20 mouse cellular contexts compared by ENCODE assay signal in the genomic region with DNA sequence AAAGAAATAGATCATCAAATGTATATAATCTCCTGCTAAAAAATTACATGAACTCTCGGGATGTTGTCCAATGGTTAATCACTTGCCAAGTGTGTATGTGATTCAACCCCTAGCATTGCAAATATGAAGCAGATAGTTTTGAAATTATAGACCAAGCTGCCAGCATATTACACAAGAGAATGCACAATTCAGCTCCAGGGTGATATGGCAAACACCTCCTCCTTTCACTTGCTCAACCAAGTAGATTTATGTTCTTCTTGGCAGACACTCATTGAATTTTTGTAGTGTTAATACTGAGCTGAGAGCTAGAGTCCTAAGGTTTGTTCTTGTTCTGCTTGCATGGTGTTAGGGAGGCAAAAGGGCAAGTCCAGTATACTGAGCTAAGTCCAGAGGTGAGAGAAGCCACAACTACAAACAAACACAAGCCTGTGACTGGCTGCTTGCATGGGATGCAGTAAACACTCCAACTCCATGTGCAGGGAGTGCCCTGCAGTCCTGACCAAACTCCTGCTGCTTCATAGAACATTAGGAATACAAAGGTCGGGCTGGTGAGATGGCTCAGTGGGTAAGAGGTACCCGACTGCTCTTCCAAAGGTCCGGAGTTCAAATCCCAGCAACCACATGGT. TPM values are rescaled to one million over a fixed set of nuclear protein-coding genes. Genes with fewer than 3 reads are reported as not detected.
A peak's percentile ranks its signal among the peaks of the same experiment; 100 is the strongest.
DNase-seq lines count a peak whose midpoint lies in the region; ATAC-seq and TF ChIP-seq lines count a peak whose summit lies in the region.
"Had no signal": no experiment of that assay in that cellular context is flagged by ENCODE, and none has a peak within 500 bp of the region (broad histone marks: within the 10 kb centered on the region; RNA-seq: fewer than 3 reads in every experiment).

No protein-coding gene starts in this region.

- intact Hi-C loops in heart, postnatal 10 days (cut with DNase I) = no loop called here

- H3K27ac ChIP-seq in liver, adult 2 months (replicated peaks; ENCODE audit: insufficient read depth, low read depth, low read length) = no peak overlapping the region
- no peak overlapping the region for H3K27ac ChIP-seq in liver, embryonic 11.5 days (ENCODE audit: low read depth, low read length)
- 0 out of 2 replicates have a peak overlapping the region, but pooled peaks have one; percentile 6 for H3K27ac ChIP-seq in brown adipose tissue, adult 24 weeks (replicated peaks; ENCODE audit: low read depth, low read length)
- H3K27ac ChIP-seq in small intestine, adult 2 months (ENCODE audit: insufficient read depth, low read depth, low read length) = peak overlapping the region; percentile 94
- H3K27ac ChIP-seq: heart, embryonic 15.5 days; hindbrain, embryonic 14.5 days; layer of hippocampus, adult 2 months; neural tube, embryonic 13.5 days had no signal

- H3K9me3 ChIP-seq in liver, embryonic 11.5 days (ENCODE audit: control insufficient read depth, low read length) = no peaks in the 10 kb centered on the region
- H3K9me3 ChIP-seq: heart, embryonic 15.5 days; megakaryocyte, embryonic 14.5 days; neural tube, embryonic 13.5 days had no signal

- H3K4me1 ChIP-seq in liver, adult 2 months (ENCODE audit: control insufficient read depth, insufficient read depth, low read length) = peaks cover 2% of the 10 kb centered on the region; the same call in 1 of the 2 replicates
- no peaks in the 10 kb centered on the region for H3K4me1 ChIP-seq in liver, embryonic 11.5 days (replicated peaks; ENCODE audit: control insufficient read depth, insufficient read depth, low read length)
- no peaks in the 10 kb centered on the region for H3K4me1 ChIP-seq in brown adipose tissue, adult 24 weeks (ENCODE audit: control insufficient read depth, insufficient read depth, insufficient read length, low read length)
- peaks cover 24% of the 10 kb centered on the region for H3K4me1 ChIP-seq in small intestine, adult 2 months (ENCODE audit: control insufficient read depth, insufficient read depth, insufficient read length, low read length)
- H3K4me1 ChIP-seq: heart, embryonic 15.5 days; neural tube, embryonic 13.5 days had no signal

- ATAC-seq in liver, embryonic 11.5 days (replicated peaks; ENCODE audit: low FRiP score) = no peak

- WGBS in liver, adult 2 months = 31% methylated on average over 4 of the region's 4 CpGs
- WGBS in liver, embryonic 11.5 days = 73% methylated on average over 4 of the region's 4 CpGs
- 30% methylated on average over 4 of the region's 4 CpGs for WGBS in small intestine, adult 2 months

- H3K4me2 ChIP-seq in liver, embryonic 11.5 days = no peak overlapping the region
- H3K4me2 ChIP-seq: heart, embryonic 15.5 days; hindbrain, embryonic 14.5 days; lung, embryonic 14.5 days; neural tube, embryonic 13.5 days had no signal

- no peak overlapping the region for H3K4me3 ChIP-seq in liver, adult 2 months (ENCODE audit: insufficient read depth, low read depth, low read length)
- no peak overlapping the region for H3K4me3 ChIP-seq in liver, embryonic 11.5 days (ENCODE audit: low read depth, low read length)
- H3K4me3 ChIP-seq in brown adipose tissue, adult 24 weeks (ENCODE audit: insufficient read depth, low read depth, low read length) = no peak overlapping the region
- H3K4me3 ChIP-seq in small intestine, adult 2 months (ENCODE audit: low read depth, low read length) = no peak overlapping the region
- H3K4me3 ChIP-seq: erythroblast, embryonic 14.5 days; heart, embryonic 15.5 days; layer of hippocampus, adult 2 months; megakaryocyte, embryonic 14.5 days; neural tube, embryonic 13.5 days had no signal

- TF ChIP-seq CTCF in liver, adult 2 months (IDR thresholded peaks at IDR 0.05; ENCODE audit: low read depth, low read length) = no peak
- TF ChIP-seq CTCF in small intestine, adult 2 months (IDR thresholded peaks at IDR 0.05; ENCODE audit: extremely low read depth, insufficient read length, insufficient replicate concordance, low read depth, low read length) = no peak

- H3K79me2 ChIP-seq in liver, adult 2 months (ENCODE audit: control insufficient read depth, insufficient read depth, low read length) = no peaks in the 10 kb centered on the region

- peak; percentile 90 for DNase-seq in liver, adult 2 months (ENCODE audit: extremely low read depth, low read depth, low spot score)
- no peak for DNase-seq in liver, embryonic 11.5 days (ENCODE audit: low spot score)
- peak; percentile 94 for DNase-seq in kidney, adult 9 months
- DNase-seq in spleen, postnatal 4 days (ENCODE audit: low spot score in 2 of 2) = no peak
- no peak for DNase-seq in layer of hippocampus, adult 9-10 months (ENCODE audit: low spot score)
- DNase-seq in heart, postnatal 10 days = no peak
- DNase-seq: cerebellum, postnatal 14 days; gastrocnemius, postnatal 36 days; left cerebral cortex, postnatal 4 days; lung, embryonic 14.5 days; thymus, postnatal 4 days had no signal

- no peaks in the 10 kb centered on the region for H3K36me3 ChIP-seq in liver, adult 2 months (ENCODE audit: control insufficient read depth, insufficient read depth, low read length)
- H3K36me3 ChIP-seq in liver, embryonic 11.5 days (ENCODE audit: control insufficient read depth, insufficient read depth, low read length) = no peaks in the 10 kb centered on the region
- H3K36me3 ChIP-seq in small intestine, adult 2 months (ENCODE audit: control insufficient read depth, insufficient read depth, low read length) = no peaks in the 10 kb centered on the region
- H3K36me3 ChIP-seq: heart, embryonic 15.5 days; neural tube, embryonic 13.5 days had no signal

- no peak for TF ChIP-seq POLR2A in liver, adult 2 months (IDR thresholded peaks at IDR 0.05; ENCODE audit: extremely low read depth, insufficient read depth, low read length)
- TF ChIP-seq POLR2A in small intestine, adult 2 months (IDR thresholded peaks at IDR 0.05; ENCODE audit: low read depth, low read length) = no peak

- no peak overlapping the region for H3K9ac ChIP-seq in liver, adult 2 months (ENCODE audit: low read depth, low read length)
- no peak overlapping the region for H3K9ac ChIP-seq in liver, embryonic 11.5 days (ENCODE audit: low read depth, low read length)
- H3K9ac ChIP-seq: heart, embryonic 15.5 days; hindbrain, embryonic 14.5 days; lung, embryonic 14.5 days; neural tube, embryonic 13.5 days had no signal

- no peaks in the 10 kb centered on the region for H3K27me3 ChIP-seq in liver, adult 2 months (ENCODE audit: control insufficient read depth, insufficient read depth, low read length)
- H3K27me3 ChIP-seq in liver, embryonic 11.5 days (replicated peaks; ENCODE audit: control insufficient read depth, insufficient read depth, low read length) = no peaks in the 10 kb centered on the region
- no peaks in the 10 kb centered on the region for H3K27me3 ChIP-seq in small intestine, adult 2 months (ENCODE audit: control insufficient read depth, insufficient read depth, low read length)
- H3K27me3 ChIP-seq: heart, embryonic 15.5 days; neural tube, embryonic 13.5 days had no signal

RNA-seq across cellular contexts. Expression of gene Mfsd13b, which starts 21.6 kb away (rescaled TPM):
- total RNA-seq in liver, adult 2 months (2014; rRNA removed) = not detected in 2 replicates
- polyA plus RNA-seq in liver, adult 2 months (2012; rRNA removed) = not detected in 2 replicates
- 0.38 TPM in 1 of 2 replicates, not detected in the other for polyA plus RNA-seq in liver, embryonic 11.5 days (2014; fragmentation: Nextera tagmentation; extraction: Ambion mirVana)
- not detected in 2 replicates for polyA plus RNA-seq in brown adipose tissue, adult 24 weeks (2012; ENCODE audit: insufficient read depth, insufficient read length, missing spikeins)
- polyA plus RNA-seq in small intestine, adult 2 months (2012; rRNA removed) = 0.11 and 0.13 TPM in 2 replicates
- not detected for total RNA-seq in heart, postnatal 10 days (2021)
- total RNA-seq: gastrocnemius, postnatal 36 days; left cerebral cortex, postnatal 4 days; MEL had no signal
- polyA plus RNA-seq: erythroblast, embryonic 14.5 days; lung, embryonic 14.5 days had no signal

RNA-seq across cellular contexts. Expression of gene Cdr2, which starts 21.8 kb away (rescaled TPM):
- total RNA-seq in liver, adult 2 months (2014; rRNA removed) = 0.74 and 0.87 TPM in 2 replicates
- polyA plus RNA-seq in liver, adult 2 months (2012; rRNA removed) = 0.45 and 0.49 TPM in 2 replicates
- 16.3 and 17.3 TPM in 2 replicates for polyA plus RNA-seq in liver, embryonic 11.5 days (2014; fragmentation: Nextera tagmentation; extraction: Ambion mirVana)
- polyA plus RNA-seq in brown adipose tissue, adult 24 weeks (2012; ENCODE audit: insufficient read depth, insufficient read length, missing spikeins) = 6.5 and 8.6 TPM in 2 replicates
- 37.1 and 51.7 TPM in 2 replicates for polyA plus RNA-seq in small intestine, adult 2 months (2012; rRNA removed)
- 10 to 100 TPM; 14.3 to 17.9 TPM for total RNA-seq in heart, postnatal 10 days (2021)

RNA-seq across cellular contexts. Expression of gene Mettl9, which starts 30.3 kb away (rescaled TPM):
- total RNA-seq in liver, adult 2 months (2014; rRNA removed) = 37.9 and 41.4 TPM in 2 replicates
- polyA plus RNA-seq in liver, adult 2 months (2012; rRNA removed) = 13.8 and 18.8 TPM in 2 replicates
- polyA plus RNA-seq in liver, embryonic 11.5 days (2014; fragmentation: Nextera tagmentation; extraction: Ambion mirVana) = 105 and 112 TPM in 2 replicates
- 60.4 and 82.4 TPM in 2 replicates for polyA plus RNA-seq in brown adipose tissue, adult 24 weeks (2012; ENCODE audit: insufficient read depth, insufficient read length, missing spikeins)
- polyA plus RNA-seq in small intestine, adult 2 months (2012; rRNA removed) = 15.2 and 22.6 TPM in 2 replicates
- 100 to 1,000 TPM; 108 to 126 TPM for total RNA-seq in heart, postnatal 10 days (2021)

Comparison
In these comparisons a context has a peak if more than half of its experiments do, and no peak if none do; other contexts are left out.
1. DNase-seq: peak in liver, adult 2 months (single experiment) and kidney, adult 9 months (single experiment); none in liver, embryonic 11.5 days (single experiment), spleen, postnatal 4 days (0 of 2), layer of hippocampus, adult 9-10 months (single experiment) and heart, postnatal 10 days (0 of 2).
2. H3K27ac ChIP-seq: peak in brown adipose tissue, adult 24 weeks (single experiment) and small intestine, adult 2 months (single experiment); none in liver, adult 2 months (single experiment) and liver, embryonic 11.5 days (single experiment).